Mouse (Mus musculus) small intestine, adult 2 months (tissue): ENCODE measurements around the gene Otogl. TPM values are rescaled to one million over a fixed set of nuclear protein-coding genes. Genes with fewer than 3 reads are reported as not detected.

Experiments
- H3K27ac ChIP-seq: fragments of 200-500 bp; 2 replicates; pipeline ENCODE4 v1.5.1; 2012; ENCODE audit warnings: low read depth, low read length, control low read depth, inconsistent platforms; ENCODE audit not compliant: insufficient read depth
- H3K27me3 ChIP-seq: fragments of 200-500 bp; 2 replicates; pipeline ENCODE4 v1.6.1; 2012; ENCODE audit warnings: mild to moderate bottlenecking, moderate library complexity, low read length, inconsistent platforms; ENCODE audit not compliant: control insufficient read depth, insufficient read depth
- H3K36me3 ChIP-seq: fragments of 200-500 bp; 2 replicates; pipeline ENCODE4 v1.6.1; 2012; ENCODE audit warnings: mild to moderate bottlenecking, low read length, control low read depth, inconsistent platforms; ENCODE audit not compliant: control insufficient read depth, insufficient read depth
- H3K4me1 ChIP-seq: fragments of 200-500 bp; 2 replicates; pipeline ENCODE4 v1.6.1; 2012; ENCODE audit warnings: low read length, inconsistent platforms, mixed read lengths; ENCODE audit not compliant: control insufficient read depth, insufficient read depth, insufficient read length
- H3K4me3 ChIP-seq: fragments of 200-500 bp; 2 replicates; pipeline ENCODE4 v1.5.1; 2012; ENCODE audit warnings: low read depth, mild to moderate bottlenecking, control low read depth, inconsistent platforms, low read length, moderate library complexity
- CTCF ChIP-seq: fragments of 200-500 bp; IDR thresholded peaks from 2 replicates; pipeline ENCODE4 v1.5.1; 2012; ENCODE audit warnings: low read depth, mild to moderate bottlenecking, control low read depth, inconsistent platforms, low read length, moderate library complexity, mixed read lengths; ENCODE audit not compliant: insufficient replicate concordance, insufficient read length; ENCODE audit errors: extremely low read depth
- POLR2A ChIP-seq: fragments of 200-500 bp; IDR thresholded peaks from 2 replicates; pipeline ENCODE4 v1.6.1; 2012; ENCODE audit warnings: low read depth, mild to moderate bottlenecking, control low read depth, inconsistent platforms, low read length, moderate library complexity
- WGBS: fragments of 180-500 bp; shearing (Covaris S2); methylation state at CpG from one replicate; pipeline ENCODE4 v1.1.7; 2018; 5-methylcytosine and 5-hydroxymethylcytosine counted together
- polyA plus RNA-seq: library from polyadenylated mRNA; depleted of rRNA; stranded (reverse); fragments of >200 nt; gene quantifications from 2 replicates; pipeline ENCODE4 v1.2.3, GENCODE M21; 2012

Otogl gene
- polyA plus RNA-seq, 1 experiment, result 0.04 TPM

DNA sequence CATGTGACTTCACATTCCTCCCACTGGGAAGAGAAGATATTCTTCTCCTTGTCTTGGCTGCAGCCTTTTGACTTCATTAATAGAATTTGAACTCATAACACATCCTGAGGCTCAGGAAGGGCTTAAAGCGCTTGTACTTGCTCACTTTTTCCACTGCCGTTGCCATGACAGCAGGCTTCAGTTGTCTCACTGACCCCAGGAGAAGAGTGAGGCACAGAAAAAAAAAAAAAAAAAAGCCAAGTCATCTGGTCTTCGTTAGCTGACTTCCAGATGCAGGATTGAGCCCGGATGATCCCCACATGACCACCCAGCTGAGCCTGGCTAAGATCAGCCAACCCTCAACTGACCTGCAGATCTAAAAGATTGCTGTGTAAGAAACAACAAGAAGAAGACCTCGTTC, 34.4 kb upstream of the Otogl start:
- H3K4me3 ChIP-seq, result no peak overlapping the region
- H3K27ac ChIP-seq, result no peak overlapping the region
- no peaks in the 10 kb centered on the region for H3K27me3 ChIP-seq
- WGBS, result 64% methylated on average over 5 of the region's 5 CpGs
- no peaks in the 10 kb centered on the region for H3K36me3 ChIP-seq
- TF ChIP-seq CTCF, result no peak
- TF ChIP-seq POLR2A, result no peak
- no peaks in the 10 kb centered on the region for H3K4me1 ChIP-seq

GRCm38 (mm10) chr10:107943859-107944258, 31.9 kb upstream of the Otogl start:
- H3K4me3 ChIP-seq, result no peak overlapping the region
- WGBS, result 68% methylated on average over 3 of the region's 3 CpGs
- no peak for TF ChIP-seq POLR2A
- no peak for TF ChIP-seq CTCF
- H3K27ac ChIP-seq, result no peak overlapping the region
- no peaks in the 10 kb centered on the region for H3K36me3 ChIP-seq
- no peaks in the 10 kb centered on the region for H3K27me3 ChIP-seq
- no peaks in the 10 kb centered on the region for H3K4me1 ChIP-seq

GRCm38 (mm10) chr10:107941188-107941900, 29.4 kb upstream of the Otogl start:
- Histone ChIP-seq H3K4me1 (no peaks in the 10 kb centered on the region), H3K4me3 (no peak overlapping the region), H3K36me3 (no peaks in the 10 kb centered on the region), H3K27ac (peak overlapping the region; percentile 52; the same call in 1 of the 2 replicates), H3K27me3 (no peaks in the 10 kb centered on the region)
- 19% methylated on average over 4 of the region's 4 CpGs for WGBS
- TF ChIP-seq POLR2A (no peak), CTCF (no peak)

DNA sequence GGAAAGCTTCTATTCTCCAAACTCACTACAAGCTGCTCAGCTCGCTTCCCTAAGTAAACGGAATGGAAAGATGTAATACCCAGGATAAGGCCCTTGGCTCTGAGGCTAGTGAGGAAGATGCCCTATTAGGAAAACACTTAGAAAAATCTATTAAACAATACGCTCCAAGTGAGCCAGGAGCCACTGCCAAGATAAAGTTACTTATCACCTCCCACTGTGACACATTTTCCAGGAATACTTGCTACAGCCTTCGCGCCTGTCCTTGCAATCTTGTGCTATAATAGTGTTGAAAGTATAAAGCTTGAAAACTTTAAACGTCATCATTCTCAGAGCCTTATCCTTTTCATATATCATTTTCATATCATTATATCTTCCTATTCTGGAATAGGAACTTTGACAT, 28.4 kb upstream of the Otogl start:
- H3K4me3 ChIP-seq, result no peak overlapping the region
- H3K36me3 ChIP-seq, result no peaks in the 10 kb centered on the region
- H3K4me1 ChIP-seq, result no peaks in the 10 kb centered on the region
- H3K27ac ChIP-seq, result no peak overlapping the region
- WGBS, result 36% methylated on average over 6 of the region's 6 CpGs
- H3K27me3 ChIP-seq, result no peaks in the 10 kb centered on the region
- no peak for TF ChIP-seq CTCF
- no peak for TF ChIP-seq POLR2A

DNA sequence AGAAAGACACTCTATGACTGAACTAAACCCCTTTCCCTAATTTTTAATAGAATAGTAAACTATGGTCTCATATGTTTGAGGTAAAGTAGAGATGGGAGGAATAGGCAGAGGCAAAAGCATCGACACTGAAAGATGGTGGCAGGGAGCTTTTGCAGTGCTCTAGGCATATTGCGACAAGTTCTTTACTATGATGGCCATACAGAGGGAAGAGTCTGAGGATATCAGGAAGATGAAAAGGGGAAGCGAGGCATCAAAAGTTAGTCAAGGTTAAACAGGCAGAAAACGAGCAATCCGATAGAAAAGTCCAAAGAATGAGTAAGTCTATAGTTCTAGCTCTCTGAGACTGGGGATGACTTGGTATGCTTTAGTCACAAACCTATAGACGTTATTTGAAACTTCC, 27.9 kb upstream of the Otogl start:
- 83% methylated on average over 6 of the region's 6 CpGs for WGBS
- TF ChIP-seq CTCF (no peak), POLR2A (no peak)
- Histone ChIP-seq H3K27ac (no peak overlapping the region), H3K4me3 (no peak overlapping the region), H3K27me3 (no peaks in the 10 kb centered on the region), H3K36me3 (no peaks in the 10 kb centered on the region), H3K4me1 (no peaks in the 10 kb centered on the region)

- TF ChIP-seq POLR2A, result no peak
- TF ChIP-seq CTCF, result no peak
- no peaks in the 10 kb centered on the region for H3K27me3 ChIP-seq
- WGBS, result 42% methylated on average over 3 of the region's 3 CpGs
These were observed 22.1 kb upstream of the Otogl start for GRCm38 (mm10) chr10:107934055-107934454.

GRCm38 (mm10) chr10:107933527-107933926, 21.6 kb upstream of the Otogl start:
- Histone ChIP-seq H3K36me3 (no peaks in the 10 kb centered on the region), H3K4me3 (no peak overlapping the region), H3K27ac (no peak overlapping the region), H3K4me1 (no peaks in the 10 kb centered on the region), H3K27me3 (no peaks in the 10 kb centered on the region)
- WGBS, result 72% methylated on average over 1 of the region's 1 CpGs
- TF ChIP-seq POLR2A (no peak), CTCF (no peak)

More at GRCm38 (mm10) chr10:107934055-107934454, 22.1 kb upstream of the Otogl start:
- Histone ChIP-seq H3K27ac (peak overlapping the region; percentile 22; the same call in 1 of the 2 replicates), H3K36me3 (no peaks in the 10 kb centered on the region), H3K4me3 (no peak overlapping the region), H3K4me1 (no peaks in the 10 kb centered on the region)
